In the genomic region with DNA sequence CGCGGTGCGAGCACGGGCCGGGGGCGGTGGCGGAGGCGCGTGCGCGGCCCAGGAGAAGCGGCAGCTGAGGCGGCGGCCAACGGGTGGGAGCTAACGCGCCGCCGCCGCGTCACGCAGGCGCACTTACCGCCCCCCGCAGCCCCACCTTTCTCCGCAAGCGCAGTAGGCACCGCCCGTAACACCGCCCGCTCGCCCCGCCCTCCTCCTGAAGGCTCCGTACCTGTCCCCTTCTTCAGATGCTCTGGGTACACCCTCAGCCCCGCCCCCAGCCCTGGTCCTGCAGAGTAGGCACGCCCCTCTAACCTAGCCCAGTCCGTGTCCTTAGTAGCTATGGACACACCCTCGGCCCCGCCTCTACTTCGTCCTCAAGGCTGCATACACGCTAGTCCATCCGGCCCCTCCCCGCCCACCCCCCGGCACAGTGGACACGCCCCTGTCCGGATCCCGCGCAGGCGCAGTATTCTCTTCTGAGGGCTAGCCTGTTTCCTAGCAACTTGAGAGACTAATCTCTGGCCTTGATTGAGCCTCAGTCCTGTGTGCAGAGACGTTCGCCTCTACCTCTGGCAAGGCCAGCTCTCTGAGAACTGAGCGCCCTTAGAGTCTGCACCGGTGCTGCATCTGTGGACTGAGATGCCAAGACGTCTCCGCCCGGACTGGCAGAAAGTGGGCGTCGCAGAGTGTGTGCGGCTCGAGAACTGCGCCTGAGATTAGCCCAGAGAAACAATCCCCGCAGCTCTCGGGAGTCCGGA, we compare ENCODE assay signal across 8 mouse cellular contexts. TPM values are rescaled to one million over a fixed set of nuclear protein-coding genes. Genes with fewer than 3 reads are reported as not detected.
DNase-seq lines count a peak whose midpoint lies in the region; ATAC-seq and TF ChIP-seq lines count a peak whose summit lies in the region.

Camsap1 (minus strand) TSS at position 124 of the 749 bp plus-strand sequence.

- H3K9ac ChIP-seq in forebrain, embryonic 12.5 days: peak within 1 kb of the TSS; percentile 98
- H3K9ac ChIP-seq in heart, postnatal 0 days (replicated peaks; ENCODE audit: low read depth, low read length): peak within 1 kb of the TSS; percentile 90
- peak within 1 kb of the TSS; percentile 92 for H3K9ac ChIP-seq in liver, embryonic 16.5 days (ENCODE audit: low read depth, low read length)
- H3K9ac ChIP-seq in neural tube, embryonic 13.5 days: peak within 1 kb of the TSS; percentile 99

- peaks cover 22% of the 10 kb centered on the region for H3K36me3 ChIP-seq in E14TG2a.4 (ENCODE audit: insufficient read depth, low read length)
- 0 out of 2 replicates have a peak, but pooled peaks cover 8% of the 10 kb centered on the region for H3K36me3 ChIP-seq in forebrain, embryonic 12.5 days (replicated peaks)
- H3K36me3 ChIP-seq in heart, postnatal 0 days (replicated peaks; ENCODE audit: control insufficient read depth, insufficient read depth, low read length): no peaks in the 10 kb centered on the region
- H3K36me3 ChIP-seq in liver, embryonic 16.5 days (ENCODE audit: control insufficient read depth, insufficient read depth): peaks cover 2% of the 10 kb centered on the region; the same call in 1 of the 2 replicates
- no peaks in the 10 kb centered on the region for H3K36me3 ChIP-seq in neural tube, embryonic 13.5 days
- no peaks in the 10 kb centered on the region for H3K36me3 ChIP-seq in testis, adult 2 months (ENCODE audit: control insufficient read depth, insufficient read depth, low read length)

- TF ChIP-seq CTCF in E14TG2a.4 (conservative IDR thresholded peaks at IDR 0.05; ENCODE audit: low read length): no peak
- no peak for TF ChIP-seq CTCF in heart, postnatal 0 days (IDR thresholded peaks at IDR 0.05; ENCODE audit: low read depth)
- TF ChIP-seq CTCF in testis, adult 2 months (IDR thresholded peaks at IDR 0.05; ENCODE audit: control insufficient read depth, insufficient read depth, insufficient replicate concordance, low read depth, low read length): no peak

- WGBS in forebrain, embryonic 12.5 days: under 1% methylated on average over 55 of the region's 64 CpGs
- WGBS in heart, postnatal 0 days: under 1% methylated on average over 38 of the region's 64 CpGs
- under 1% methylated on average over 46 of the region's 64 CpGs for WGBS in liver, embryonic 16.5 days (ENCODE audit: insufficient replicate concordance)
- WGBS in neural tube, embryonic 13.5 days: under 1% methylated on average over 57 of the region's 64 CpGs

- peaks cover 42% of the 10 kb centered on the region for H3K4me1 ChIP-seq in E14TG2a.4 (replicated peaks; ENCODE audit: low read depth, low read length)
- H3K4me1 ChIP-seq in forebrain, embryonic 12.5 days: peaks cover 33% of the 10 kb centered on the region
- peaks cover 22% of the 10 kb centered on the region for H3K4me1 ChIP-seq in heart, postnatal 0 days (ENCODE audit: control insufficient read depth, insufficient read depth)
- H3K4me1 ChIP-seq in liver, embryonic 16.5 days (ENCODE audit: control insufficient read depth, low read depth, low read length): peaks cover 37% of the 10 kb centered on the region
- peaks cover 47% of the 10 kb centered on the region for H3K4me1 ChIP-seq in neural tube, embryonic 13.5 days (replicated peaks)
- peaks cover 8% of the 10 kb centered on the region for H3K4me1 ChIP-seq in testis, adult 2 months (ENCODE audit: control insufficient read depth, insufficient read depth, low read length)

- H3K4me2 ChIP-seq in forebrain, embryonic 12.5 days: peak within 1 kb of the TSS; percentile 95
- H3K4me2 ChIP-seq in heart, postnatal 0 days (ENCODE audit: low read depth, low read length): peak within 1 kb of the TSS; percentile 94
- peak within 1 kb of the TSS; percentile 94 for H3K4me2 ChIP-seq in liver, embryonic 16.5 days (ENCODE audit: low read depth, low read length)
- H3K4me2 ChIP-seq in neural tube, embryonic 13.5 days: peak within 1 kb of the TSS; percentile 90

- H3K4me3 ChIP-seq in E14TG2a.4 (replicated peaks; ENCODE audit: low read length): peak within 1 kb of the TSS; percentile 90
- peak within 1 kb of the TSS; percentile 98 for H3K4me3 ChIP-seq in forebrain, embryonic 12.5 days (replicated peaks)
- peak within 1 kb of the TSS; percentile 93 for H3K4me3 ChIP-seq in heart, postnatal 0 days (ENCODE audit: low read depth, low read length)
- H3K4me3 ChIP-seq in liver, embryonic 16.5 days (ENCODE audit: low read depth, low read length): peak within 1 kb of the TSS; percentile 91
- H3K4me3 ChIP-seq in neural tube, embryonic 13.5 days: peak within 1 kb of the TSS; percentile 96
- H3K4me3 ChIP-seq in testis, adult 2 months (ENCODE audit: control insufficient read depth, low read depth, low read length): peak within 1 kb of the TSS; percentile 95

- peak; percentile 99 for ATAC-seq in forebrain, embryonic 12.5 days (ENCODE audit: low FRiP score)
- peak; percentile 98 for ATAC-seq in heart, postnatal 0 days (ENCODE audit: insufficient read depth, low read depth)
- peak; percentile 99 for ATAC-seq in liver, embryonic 16.5 days (ENCODE audit: low read depth)
- peak; percentile 99 for ATAC-seq in neural tube, embryonic 13.5 days (ENCODE audit: low read depth)

- peak within 1 kb of the TSS; percentile 98 for H3K27ac ChIP-seq in forebrain, embryonic 12.5 days
- peak within 1 kb of the TSS; percentile 83 for H3K27ac ChIP-seq in heart, postnatal 0 days (ENCODE audit: low read depth)
- peak within 1 kb of the TSS; percentile 78 for H3K27ac ChIP-seq in liver, embryonic 16.5 days (ENCODE audit: low read length)
- peak within 1 kb of the TSS; percentile 97 for H3K27ac ChIP-seq in neural tube, embryonic 13.5 days (replicated peaks)
- H3K27ac ChIP-seq in testis, adult 2 months (ENCODE audit: control insufficient read depth, insufficient read depth, low read depth, low read length): peak within 1 kb of the TSS; percentile 85

- no peak for TF ChIP-seq EP300 in heart, postnatal 0 days (IDR thresholded peaks at IDR 0.05; ENCODE audit: low read depth)

- H3K9me3 ChIP-seq in E14TG2a.4 (ENCODE audit: low read length): no peaks in the 10 kb centered on the region
- H3K9me3 ChIP-seq in forebrain, embryonic 12.5 days: no peaks in the 10 kb centered on the region
- H3K9me3 ChIP-seq in heart, postnatal 0 days (replicated peaks; ENCODE audit: control insufficient read depth, low read length): no peaks in the 10 kb centered on the region
- H3K9me3 ChIP-seq in liver, embryonic 16.5 days (replicated peaks; ENCODE audit: control insufficient read depth, low read length): no peaks in the 10 kb centered on the region
- no peaks in the 10 kb centered on the region for H3K9me3 ChIP-seq in neural tube, embryonic 13.5 days

- peak; percentile 100 for DNase-seq in c-Kit-positive CD71-positive TER-119-positive erythroid progenitor cells, embryonic 14.5 days (ENCODE audit: low spot score)
- DNase-seq in heart, postnatal 0 days (ENCODE audit: low spot score): peak; percentile 100
- peak; percentile 100 for DNase-seq in kidney, postnatal 4 days

- TF ChIP-seq POLR2A in testis, adult 2 months (IDR thresholded peaks at IDR 0.05; ENCODE audit: control insufficient read depth, low read depth, low read length): peak; percentile 35; the same call in 1 of the 2 replicates

- H3K27me3 ChIP-seq in E14TG2a.4 (ENCODE audit: insufficient read depth, low read length): peaks cover 4% of the 10 kb centered on the region; the same call in 1 of the 2 replicates
- H3K27me3 ChIP-seq in forebrain, embryonic 12.5 days: peaks cover 5% of the 10 kb centered on the region; the same call in 1 of the 2 replicates
- no peaks in the 10 kb centered on the region for H3K27me3 ChIP-seq in heart, postnatal 0 days (ENCODE audit: control insufficient read depth, insufficient read depth, low read length)
- H3K27me3 ChIP-seq in liver, embryonic 16.5 days (ENCODE audit: control insufficient read depth, insufficient read depth, low read depth, low read length): no peaks in the 10 kb centered on the region
- H3K27me3 ChIP-seq in neural tube, embryonic 13.5 days: no peaks in the 10 kb centered on the region
- no peaks in the 10 kb centered on the region for H3K27me3 ChIP-seq in testis, adult 2 months (ENCODE audit: control insufficient read depth, insufficient read depth, low read length)

RNA-seq across cellular contexts. Expression of gene Camsap1, which starts in this region (rescaled TPM):
- 71.7 and 80.5 TPM in 2 replicates for polyA plus RNA-seq in forebrain, embryonic 12.5 days (2016; fragmentation: Nextera tagmentation; extraction: Ambion mirVana)
- 8.9 and 12.7 TPM in 2 replicates for total RNA-seq in heart, postnatal 0 days (2014; rRNA removed; ENCODE audit: low replicate concordance)
- polyA plus RNA-seq in heart, postnatal 0 days (2015; fragmentation: Nextera tagmentation; extraction: Ambion mirVana): 5.7 TPM in 2 replicates
- 1.8 and 2.3 TPM in 2 replicates for polyA plus RNA-seq in liver, embryonic 16.5 days (2015; fragmentation: Nextera tagmentation; extraction: Ambion mirVana)
- 55.6 and 61.4 TPM in 2 replicates for polyA plus RNA-seq in neural tube, embryonic 13.5 days (2015; fragmentation: Nextera tagmentation; extraction: Ambion mirVana)
- 108 and 125 TPM in 2 replicates for polyA plus RNA-seq in testis, adult 2 months (2012; rRNA removed)

Comparison
In these comparisons a context has a peak if more than half of its experiments do, and no peak if none do; other contexts are left out.
1. Peak in every context shown above with its lines: DNase-seq, ATAC-seq, H3K4me3 ChIP-seq and H3K27ac ChIP-seq.